Mouse (Mus musculus): ENCODE measurements around the gene E130308A19Rik. TPM values are rescaled to one million over a fixed set of nuclear protein-coding genes. Genes with fewer than 3 reads are reported as not detected.

The E130308A19Rik gene
- polyA plus RNA-seq, 1 experiment from 2014 or later = 30.5 TPM

DNA sequence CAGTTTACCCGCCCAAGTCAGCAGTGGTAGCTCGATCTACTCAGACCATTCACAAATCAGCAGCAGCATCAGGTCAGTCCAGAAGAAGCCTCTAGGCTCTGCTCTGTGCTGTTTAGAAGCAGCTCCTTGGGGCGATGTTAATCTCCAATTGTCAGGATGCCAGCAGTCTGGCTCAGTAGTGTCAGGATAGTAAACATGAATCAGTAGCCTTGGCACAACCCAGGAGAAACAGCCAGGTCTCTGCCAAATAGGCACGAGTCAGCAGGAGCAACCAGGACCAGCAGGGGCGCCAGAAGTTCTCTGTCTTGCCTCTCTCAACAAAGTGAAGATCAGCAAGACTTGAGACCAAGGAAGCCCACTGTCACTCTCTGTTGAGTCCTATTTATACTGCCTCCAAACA, 83.3 kb downstream of the E130308A19Rik start:
- no peaks in the 10 kb centered on the region for H3K36me3 ChIP-seq (ENCODE audit: control insufficient read depth, insufficient read depth, low read length)
- peaks cover 1% of the 10 kb centered on the region; the same call in 1 of the 2 replicates for H3K4me1 ChIP-seq (ENCODE audit: control insufficient read depth, insufficient read depth, low read length)
- ATAC-seq (replicated peaks; ENCODE audit: insufficient number of reproducible peaks, low FRiP score, low TSS enrichment) = no peak
- no peaks in the 10 kb centered on the region for H3K9me3 ChIP-seq (replicated peaks; ENCODE audit: control insufficient read depth, low read length)
- WGBS (ENCODE audit: insufficient replicate concordance) = 77% methylated on average over 5 of the region's 5 CpGs
- no peak overlapping the region for H3K27ac ChIP-seq (ENCODE audit: low read depth, low read length)
- H3K27me3 ChIP-seq (ENCODE audit: control insufficient read depth, insufficient read depth, low read length) = no peaks in the 10 kb centered on the region
- no peak overlapping the region for H3K4me2 ChIP-seq
- no peak overlapping the region for H3K9ac ChIP-seq (ENCODE audit: low read depth, low read length)
- no peak overlapping the region for H3K4me3 ChIP-seq (ENCODE audit: low read depth, low read length)

- H3K9ac ChIP-seq (ENCODE audit: low read depth, low read length) = no peak overlapping the region
- 87% methylated on average over 8 of the region's 8 CpGs for WGBS (ENCODE audit: insufficient replicate concordance)
- peaks cover 2% of the 10 kb centered on the region; the same call in 1 of the 2 replicates for H3K4me1 ChIP-seq (ENCODE audit: control insufficient read depth, insufficient read depth, low read length)
- H3K9me3 ChIP-seq (replicated peaks; ENCODE audit: control insufficient read depth, low read length) = no peaks in the 10 kb centered on the region
- no peak overlapping the region for H3K27ac ChIP-seq (ENCODE audit: low read depth, low read length)
- H3K27me3 ChIP-seq (ENCODE audit: control insufficient read depth, insufficient read depth, low read length) = no peaks in the 10 kb centered on the region
- no peaks in the 10 kb centered on the region for H3K36me3 ChIP-seq (ENCODE audit: control insufficient read depth, insufficient read depth, low read length)
- ATAC-seq (replicated peaks; ENCODE audit: insufficient number of reproducible peaks, low FRiP score, low TSS enrichment) = no peak
- H3K4me2 ChIP-seq = no peak overlapping the region
- no peak overlapping the region for H3K4me3 ChIP-seq (ENCODE audit: low read depth, low read length)
Observed at GRCm38 (mm10) chr4:59710736-59711389, 84.9 kb downstream of the E130308A19Rik start.

GRCm38 (mm10) chr4:59712451-59712850, 86.4 kb downstream of the E130308A19Rik start:
- no peak for ATAC-seq (replicated peaks; ENCODE audit: insufficient number of reproducible peaks, low FRiP score, low TSS enrichment)

GRCm38 (mm10) chr4:59712955-59713354, 86.9 kb downstream of the E130308A19Rik start:
- Histone ChIP-seq H3K4me2 (no peak overlapping the region), H3K36me3 (ENCODE audit: control insufficient read depth, insufficient read depth, low read length) (no peaks in the 10 kb centered on the region), H3K4me1 (ENCODE audit: control insufficient read depth, insufficient read depth, low read length) (peaks cover 2% of the 10 kb centered on the region; the same call in 1 of the 2 replicates), H3K4me3 (ENCODE audit: low read depth, low read length) (no peak overlapping the region), H3K27ac (ENCODE audit: low read depth, low read length) (no peak overlapping the region), H3K9me3 (replicated peaks; ENCODE audit: control insufficient read depth, low read length) (no peaks in the 10 kb centered on the region), H3K9ac (ENCODE audit: low read depth, low read length) (no peak overlapping the region), H3K27me3 (ENCODE audit: control insufficient read depth, insufficient read depth, low read length) (no peaks in the 10 kb centered on the region)
- ATAC-seq (replicated peaks; ENCODE audit: insufficient number of reproducible peaks, low FRiP score, low TSS enrichment) = no peak
- 72% methylated on average over 2 of the region's 2 CpGs for WGBS (ENCODE audit: insufficient replicate concordance)

More at GRCm38 (mm10) chr4:59712451-59712850, 86.4 kb downstream of the E130308A19Rik start:
- Histone ChIP-seq H3K36me3 (ENCODE audit: control insufficient read depth, insufficient read depth, low read length) (no peaks in the 10 kb centered on the region), H3K4me1 (ENCODE audit: control insufficient read depth, insufficient read depth, low read length) (peaks cover 2% of the 10 kb centered on the region; the same call in 1 of the 2 replicates), H3K4me3 (ENCODE audit: low read depth, low read length) (no peak overlapping the region), H3K9me3 (replicated peaks; ENCODE audit: control insufficient read depth, low read length) (no peaks in the 10 kb centered on the region), H3K9ac (ENCODE audit: low read depth, low read length) (no peak overlapping the region), H3K4me2 (no peak overlapping the region), H3K27me3 (ENCODE audit: control insufficient read depth, insufficient read depth, low read length) (no peaks in the 10 kb centered on the region), H3K27ac (ENCODE audit: low read depth, low read length) (no peak overlapping the region)
- WGBS (ENCODE audit: insufficient replicate concordance) = 61% methylated on average over 6 of the region's 6 CpGs

- Histone ChIP-seq H3K9me3 (replicated peaks; ENCODE audit: control insufficient read depth, low read length) (no peaks in the 10 kb centered on the region), H3K4me3 (ENCODE audit: low read depth, low read length) (no peak overlapping the region), H3K4me2 (no peak overlapping the region), H3K4me1 (ENCODE audit: control insufficient read depth, insufficient read depth, low read length) (peaks cover 2% of the 10 kb centered on the region; the same call in 1 of the 2 replicates), H3K36me3 (ENCODE audit: control insufficient read depth, insufficient read depth, low read length) (no peaks in the 10 kb centered on the region; the same call in 1 of the 2 replicates), H3K9ac (ENCODE audit: low read depth, low read length) (no peak overlapping the region), H3K27me3 (ENCODE audit: control insufficient read depth, insufficient read depth, low read length) (no peaks in the 10 kb centered on the region), H3K27ac (ENCODE audit: low read depth, low read length) (no peak overlapping the region)
- WGBS (ENCODE audit: insufficient replicate concordance) = 67% methylated on average over 6 of the region's 6 CpGs
- no peak for ATAC-seq (replicated peaks; ENCODE audit: insufficient number of reproducible peaks, low FRiP score, low TSS enrichment)
Observed at GRCm38 (mm10) chr4:59714472-59714871, 88.5 kb downstream of the E130308A19Rik start.

- WGBS (ENCODE audit: insufficient replicate concordance) = 76% methylated on average over 7 of the region's 7 CpGs
- Histone ChIP-seq H3K4me2 (no peak overlapping the region), H3K4me3 (ENCODE audit: low read depth, low read length) (no peak overlapping the region), H3K27ac (ENCODE audit: low read depth, low read length) (no peak overlapping the region), H3K27me3 (ENCODE audit: control insufficient read depth, insufficient read depth, low read length) (no peaks in the 10 kb centered on the region), H3K9me3 (replicated peaks; ENCODE audit: control insufficient read depth, low read length) (no peaks in the 10 kb centered on the region), H3K36me3 (ENCODE audit: control insufficient read depth, insufficient read depth, low read length) (peaks cover 2% of the 10 kb centered on the region; the same call in 1 of the 2 replicates), H3K4me1 (ENCODE audit: control insufficient read depth, insufficient read depth, low read length) (peaks cover 2% of the 10 kb centered on the region; the same call in 1 of the 2 replicates), H3K9ac (ENCODE audit: low read depth, low read length) (no peak overlapping the region)
- ATAC-seq (replicated peaks; ENCODE audit: insufficient number of reproducible peaks, low FRiP score, low TSS enrichment) = no peak
Observed at GRCm38 (mm10) chr4:59714926-59715325, 88.9 kb downstream of the E130308A19Rik start.

DNA sequence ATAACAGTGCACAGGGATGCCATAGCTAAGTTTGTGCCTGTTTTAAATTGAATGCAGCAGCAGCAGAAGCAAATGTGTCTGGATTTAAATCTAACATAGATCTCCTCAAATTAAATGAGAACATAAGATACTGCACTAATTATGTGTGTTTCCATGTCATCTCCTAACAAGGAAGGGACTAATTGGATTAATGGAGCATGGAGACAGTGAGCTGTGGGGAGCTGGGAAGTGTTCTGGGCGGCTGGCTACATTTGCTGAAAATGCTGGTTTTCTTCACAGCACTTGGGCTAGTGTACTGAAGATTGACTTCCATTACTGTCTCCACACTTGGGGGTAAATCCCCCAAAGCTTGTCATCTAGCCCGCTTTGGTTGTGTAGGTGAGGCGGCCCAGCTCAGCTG, 89.5 kb downstream of the E130308A19Rik start:
- Histone ChIP-seq H3K27ac (ENCODE audit: low read depth, low read length) (no peak overlapping the region), H3K9ac (ENCODE audit: low read depth, low read length) (no peak overlapping the region), H3K4me2 (no peak overlapping the region), H3K27me3 (ENCODE audit: control insufficient read depth, insufficient read depth, low read length) (no peaks in the 10 kb centered on the region), H3K4me3 (ENCODE audit: low read depth, low read length) (no peak overlapping the region), H3K9me3 (replicated peaks; ENCODE audit: control insufficient read depth, low read length) (no peaks in the 10 kb centered on the region), H3K4me1 (ENCODE audit: control insufficient read depth, insufficient read depth, low read length) (peaks cover 2% of the 10 kb centered on the region; the same call in 1 of the 2 replicates), H3K36me3 (ENCODE audit: control insufficient read depth, insufficient read depth, low read length) (peaks cover 6% of the 10 kb centered on the region)
- 92% methylated on average over 3 of the region's 3 CpGs for WGBS (ENCODE audit: insufficient replicate concordance)
- ATAC-seq (replicated peaks; ENCODE audit: insufficient number of reproducible peaks, low FRiP score, low TSS enrichment) = no peak

DNA sequence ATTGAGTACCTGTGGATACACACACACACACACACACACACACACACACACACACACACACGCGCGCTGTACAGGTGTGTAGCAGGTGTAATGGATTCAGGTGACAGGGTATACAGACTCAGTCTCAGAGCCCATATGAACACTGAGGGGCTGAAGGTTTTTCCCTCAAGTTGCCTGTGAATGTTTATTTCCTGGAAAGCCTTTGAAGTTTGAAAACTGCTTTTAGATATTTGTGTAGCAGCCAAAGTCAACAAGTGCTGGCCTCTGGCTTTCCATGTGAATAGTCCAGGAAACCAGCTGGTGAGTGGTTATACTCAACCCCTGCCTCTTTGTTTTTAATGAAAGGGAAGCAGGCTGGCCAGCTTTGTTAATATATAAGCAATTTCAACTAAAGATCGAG, 91.3 kb downstream of the E130308A19Rik start:
- Histone ChIP-seq H3K4me1 (ENCODE audit: control insufficient read depth, insufficient read depth, low read length) (peaks cover 2% of the 10 kb centered on the region; the same call in 1 of the 2 replicates), H3K4me3 (ENCODE audit: low read depth, low read length) (no peak overlapping the region), H3K27me3 (ENCODE audit: control insufficient read depth, insufficient read depth, low read length) (no peaks in the 10 kb centered on the region), H3K9ac (ENCODE audit: low read depth, low read length) (no peak overlapping the region), H3K4me2 (no peak overlapping the region), H3K27ac (ENCODE audit: low read depth, low read length) (no peak overlapping the region), H3K9me3 (replicated peaks; ENCODE audit: control insufficient read depth, low read length) (no peaks in the 10 kb centered on the region), H3K36me3 (ENCODE audit: control insufficient read depth, insufficient read depth, low read length) (peaks cover 7% of the 10 kb centered on the region)
- no peak for ATAC-seq (replicated peaks; ENCODE audit: insufficient number of reproducible peaks, low FRiP score, low TSS enrichment)
- 87% methylated on average over 4 of the region's 4 CpGs for WGBS (ENCODE audit: insufficient replicate concordance)

GRCm38 (mm10) chr4:59718542-59718941, 92.5 kb downstream of the E130308A19Rik start:
- H3K27ac ChIP-seq (ENCODE audit: low read depth, low read length) = no peak overlapping the region
- no peak overlapping the region for H3K9ac ChIP-seq (ENCODE audit: low read depth, low read length)
- peaks cover 2% of the 10 kb centered on the region; the same call in 1 of the 2 replicates for H3K4me1 ChIP-seq (ENCODE audit: control insufficient read depth, insufficient read depth, low read length)
- no peak overlapping the region for H3K4me3 ChIP-seq (ENCODE audit: low read depth, low read length)
- H3K9me3 ChIP-seq (replicated peaks; ENCODE audit: control insufficient read depth, low read length) = no peaks in the 10 kb centered on the region
- H3K27me3 ChIP-seq (ENCODE audit: control insufficient read depth, insufficient read depth, low read length) = no peaks in the 10 kb centered on the region
- no peak overlapping the region for H3K4me2 ChIP-seq
- H3K36me3 ChIP-seq (ENCODE audit: control insufficient read depth, insufficient read depth, low read length) = peaks cover 7% of the 10 kb centered on the region
- WGBS (ENCODE audit: insufficient replicate concordance) = 71% methylated on average over 8 of the region's 8 CpGs
- ATAC-seq (replicated peaks; ENCODE audit: insufficient number of reproducible peaks, low FRiP score, low TSS enrichment) = no peak

All from heart, embryonic 11.5 days (tissue).